ENCODE assay signal across 27 mouse cellular contexts in genomic region chr6:112339016-112339415, GRCm38 (mm10). TPM values are rescaled to one million over a fixed set of nuclear protein-coding genes. Genes with fewer than 3 reads are reported as not detected.
DNase-seq lines count a peak whose midpoint lies in the region; ATAC-seq and TF ChIP-seq lines count a peak whose summit lies in the region.
"Had no signal": no experiment of that assay in that cellular context is flagged by ENCODE, and none has a peak within 500 bp of the region (broad histone marks: within the 10 kb centered on the region; RNA-seq: fewer than 3 reads in every experiment).

No protein-coding gene starts in this region.

- DNase-seq in kidney, adult 2 months, result peak; percentile 71
- DNase-seq in kidney, adult 11 months, result no peak
- DNase-seq in kidney, adult 9 months, result peak; percentile 53
- DNase-seq in kidney, postnatal 25 days, result peak; percentile 23 to 44
- peak; percentile 74 for DNase-seq in liver, adult 2 months (ENCODE audit: extremely low read depth, low read depth, low spot score)
- DNase-seq in liver, embryonic 11.5 days (ENCODE audit: low spot score), result no peak
- DNase-seq: adrenal gland, adult 2 months; adrenal gland, postnatal 10 days; adrenal gland, postnatal 25 days; B cell, adult 2 months; cerebellum, adult 11-12 months; cerebellum, adult 2 months; cerebellum, adult 9-10 months; cerebellum, postnatal 10 days; cerebellum, postnatal 25 days had no signal

- no peak overlapping the region for H3K4me2 ChIP-seq in kidney, embryonic 15.5 days
- no peak overlapping the region for H3K4me2 ChIP-seq in kidney, embryonic 16.5 days (replicated peaks; ENCODE audit: low read depth, low read length)
- no peak overlapping the region for H3K4me2 ChIP-seq in liver, embryonic 11.5 days
- H3K4me2 ChIP-seq: embryonic facial prominence, embryonic 12.5 days; forebrain, embryonic 13.5 days; forebrain, embryonic 15.5 days had no signal

- no peaks in the 10 kb centered on the region for H3K79me2 ChIP-seq in liver, adult 2 months (ENCODE audit: control insufficient read depth, insufficient read depth, low read length)

- no peaks in the 10 kb centered on the region for H3K36me3 ChIP-seq in kidney, adult 2 months (ENCODE audit: control insufficient read depth, insufficient read depth, low read length)
- no peaks in the 10 kb centered on the region for H3K36me3 ChIP-seq in kidney, embryonic 15.5 days
- no peaks in the 10 kb centered on the region for H3K36me3 ChIP-seq in kidney, embryonic 16.5 days (ENCODE audit: insufficient read depth, low read length)
- no peaks in the 10 kb centered on the region for H3K36me3 ChIP-seq in liver, adult 2 months (ENCODE audit: control insufficient read depth, insufficient read depth, low read length)
- no peaks in the 10 kb centered on the region for H3K36me3 ChIP-seq in liver, embryonic 11.5 days (ENCODE audit: control insufficient read depth, insufficient read depth, low read length)
- H3K36me3 ChIP-seq: embryonic facial prominence, embryonic 10.5 days; embryonic facial prominence, embryonic 12.5 days; forebrain, embryonic 15.5 days; G1E had no signal

- H3K9me3 ChIP-seq in kidney, embryonic 15.5 days (replicated peaks), result no peaks in the 10 kb centered on the region
- no peaks in the 10 kb centered on the region for H3K9me3 ChIP-seq in kidney, embryonic 16.5 days (ENCODE audit: low read length)
- H3K9me3 ChIP-seq in liver, embryonic 11.5 days (ENCODE audit: control insufficient read depth, low read length), result no peaks in the 10 kb centered on the region
- H3K9me3 ChIP-seq: embryonic facial prominence, embryonic 10.5 days; embryonic facial prominence, embryonic 12.5 days; forebrain, embryonic 13.5 days; forebrain, embryonic 15.5 days had no signal

- 71% methylated on average over 4 of the region's 4 CpGs for WGBS in kidney, adult 2 months
- 84% methylated on average over 4 of the region's 4 CpGs for WGBS in kidney, embryonic 15.5 days
- 86% methylated on average over 4 of the region's 4 CpGs for WGBS in kidney, embryonic 16.5 days
- WGBS in liver, adult 2 months, result 41% methylated on average over 4 of the region's 4 CpGs
- 80% methylated on average over 4 of the region's 4 CpGs for WGBS in liver, embryonic 11.5 days

- peaks cover 5% of the 10 kb centered on the region; the same call in 1 of the 2 replicates for H3K4me1 ChIP-seq in kidney, adult 2 months (ENCODE audit: control insufficient read depth, insufficient read depth, low read length)
- no peaks in the 10 kb centered on the region for H3K4me1 ChIP-seq in kidney, embryonic 15.5 days
- H3K4me1 ChIP-seq in kidney, embryonic 16.5 days (ENCODE audit: insufficient read depth, low read length), result no peaks in the 10 kb centered on the region
- H3K4me1 ChIP-seq in liver, adult 2 months (ENCODE audit: control insufficient read depth, insufficient read depth, low read length), result peaks cover 3% of the 10 kb centered on the region; the same call in 1 of the 2 replicates
- no peaks in the 10 kb centered on the region for H3K4me1 ChIP-seq in liver, embryonic 11.5 days (replicated peaks; ENCODE audit: control insufficient read depth, insufficient read depth, low read length)
- H3K4me1 ChIP-seq: embryonic facial prominence, embryonic 10.5 days; embryonic facial prominence, embryonic 12.5 days; forebrain, embryonic 13.5 days; forebrain, embryonic 15.5 days had no signal

- TF ChIP-seq CTCF in kidney, adult 2 months (conservative IDR thresholded peaks at IDR 0.05; ENCODE audit: insufficient read depth, insufficient read length, low read depth, low read length), result no peak
- no peak for TF ChIP-seq CTCF in liver, adult 2 months (IDR thresholded peaks at IDR 0.05; ENCODE audit: low read depth, low read length)

- H3K27me3 ChIP-seq in kidney, adult 2 months (replicated peaks; ENCODE audit: control insufficient read depth, insufficient read depth, low read length), result no peaks in the 10 kb centered on the region
- no peaks in the 10 kb centered on the region for H3K27me3 ChIP-seq in kidney, embryonic 15.5 days
- no peaks in the 10 kb centered on the region for H3K27me3 ChIP-seq in kidney, embryonic 16.5 days (ENCODE audit: insufficient read depth, low read length)
- H3K27me3 ChIP-seq in liver, adult 2 months (ENCODE audit: control insufficient read depth, insufficient read depth, low read length), result no peaks in the 10 kb centered on the region
- no peaks in the 10 kb centered on the region for H3K27me3 ChIP-seq in liver, embryonic 11.5 days (replicated peaks; ENCODE audit: control insufficient read depth, insufficient read depth, low read length)
- H3K27me3 ChIP-seq: embryonic facial prominence, embryonic 12.5 days; forebrain, embryonic 13.5 days; forebrain, embryonic 15.5 days; Patski had no signal

- no peak overlapping the region for H3K9ac ChIP-seq in kidney, embryonic 15.5 days
- H3K9ac ChIP-seq in kidney, embryonic 16.5 days (replicated peaks; ENCODE audit: low read length), result no peak overlapping the region
- H3K9ac ChIP-seq in liver, adult 2 months (ENCODE audit: low read depth, low read length), result no peak overlapping the region
- no peak overlapping the region for H3K9ac ChIP-seq in liver, embryonic 11.5 days (ENCODE audit: low read depth, low read length)
- H3K9ac ChIP-seq: embryonic facial prominence, embryonic 12.5 days; forebrain, embryonic 13.5 days; forebrain, embryonic 15.5 days had no signal

- no peak for TF ChIP-seq POLR2A in kidney, adult 2 months (IDR thresholded peaks at IDR 0.05; ENCODE audit: low read depth, low read length)
- TF ChIP-seq POLR2A in liver, adult 2 months (IDR thresholded peaks at IDR 0.05; ENCODE audit: extremely low read depth, insufficient read depth, low read length), result no peak

- H3K4me3 ChIP-seq in kidney, adult 2 months (ENCODE audit: insufficient read depth, low read depth, low read length), result no peak overlapping the region
- no peak overlapping the region for H3K4me3 ChIP-seq in kidney, embryonic 15.5 days (replicated peaks)
- H3K4me3 ChIP-seq in kidney, embryonic 16.5 days (ENCODE audit: low read length), result no peak overlapping the region
- no peak overlapping the region for H3K4me3 ChIP-seq in liver, adult 2 months (ENCODE audit: insufficient read depth, low read depth, low read length)
- no peak overlapping the region for H3K4me3 ChIP-seq in liver, embryonic 11.5 days (ENCODE audit: low read depth, low read length)
- H3K4me3 ChIP-seq: embryonic facial prominence, embryonic 10.5 days; embryonic facial prominence, embryonic 12.5 days; forebrain, embryonic 13.5 days; forebrain, embryonic 15.5 days had no signal

- ATAC-seq in kidney, embryonic 15.5 days (replicated peaks; ENCODE audit: low FRiP score), result no peak
- no peak for ATAC-seq in kidney, embryonic 16.5 days (ENCODE audit: low FRiP score, low TSS enrichment)
- no peak for ATAC-seq in liver, embryonic 11.5 days (replicated peaks; ENCODE audit: low FRiP score)
- ATAC-seq: activated CD4-positive, CD25-positive, alpha-beta regulatory T cell, adult 4 months; CD4-positive, CD25-positive, alpha-beta regulatory T cell, adult 4 months; forebrain, embryonic 13.5 days; forebrain, embryonic 15.5 days; Patski had no signal

- no peak overlapping the region for H3K27ac ChIP-seq in kidney, adult 2 months (ENCODE audit: insufficient read depth, low read depth, low read length)
- no peak overlapping the region for H3K27ac ChIP-seq in kidney, embryonic 15.5 days
- H3K27ac ChIP-seq in kidney, embryonic 16.5 days (ENCODE audit: low read length), result no peak overlapping the region
- no peak overlapping the region for H3K27ac ChIP-seq in liver, adult 2 months (replicated peaks; ENCODE audit: insufficient read depth, low read depth, low read length)
- no peak overlapping the region for H3K27ac ChIP-seq in liver, embryonic 11.5 days (ENCODE audit: low read depth, low read length)
- H3K27ac ChIP-seq: embryonic facial prominence, embryonic 10.5 days; embryonic facial prominence, embryonic 12.5 days; forebrain, embryonic 13.5 days; forebrain, embryonic 15.5 days had no signal

RNA-seq across cellular contexts. Expression of gene Ssu2, which starts 48.8 kb away (rescaled TPM):
- polyA plus RNA-seq in kidney, adult 2 months (2012; rRNA removed), result 2.2 and 3.6 TPM in 2 replicates
- 3.2 and 3.5 TPM in 2 replicates for polyA plus RNA-seq in kidney, embryonic 15.5 days (2015; fragmentation: Nextera tagmentation; extraction: Ambion mirVana)
- 3.9 and 6.1 TPM in 2 replicates for polyA plus RNA-seq in kidney, embryonic 16.5 days (2015; fragmentation: Nextera tagmentation; extraction: Ambion mirVana)
- not detected in 2 replicates for total RNA-seq in liver, adult 2 months (2014; rRNA removed)
- polyA plus RNA-seq in liver, adult 2 months (2012; rRNA removed), result not detected in 2 replicates
- polyA plus RNA-seq in liver, embryonic 11.5 days (2014; fragmentation: Nextera tagmentation; extraction: Ambion mirVana), result 0.13 and 0.49 TPM in 2 replicates
- total RNA-seq: CH12.LX, G1E had no signal
- polyA plus RNA-seq: activated CD4-positive, CD25-positive, alpha-beta regulatory T cell, adult 4 months; CD4-positive, CD25-positive, alpha-beta regulatory T cell, adult 4 months; forebrain, embryonic 11.5 days; forebrain, embryonic 13.5 days; G1E; Patski had no signal

Comparison
In these comparisons a context has a peak if more than half of its experiments do, and no peak if none do; other contexts are left out.
1. DNase-seq: peak in kidney, adult 2 months (single experiment), kidney, adult 9 months (single experiment), kidney, postnatal 25 days (2 of 2) and liver, adult 2 months (single experiment); none in kidney, adult 11 months (single experiment) and liver, embryonic 11.5 days (single experiment).